Mouse (Mus musculus) G1E-ER4 (cell line): ENCODE data around the gene Shbg. TPM values are rescaled to one million over a fixed set of nuclear protein-coding genes. Genes with fewer than 3 reads are reported as not detected.

Experiments used
- GATA1 ChIP-seq: IDR thresholded peaks from one replicate; pipeline ENCODE4 v1.8.0; 2012; ENCODE audit warnings: low read length, inconsistent platforms
- polyA plus RNA-seq: library from polyadenylated mRNA; stranded (reverse); fragments of >175 nt; gene quantifications from 2 replicates; pipeline ENCODE4 v1.2.3, GENCODE M21; 2012

The Shbg gene
- polyA plus RNA-seq, 1 experiment, result not detected

- TF ChIP-seq GATA1, result peak; percentile 67
Observed at GRCm38 (mm10) chr11:69585718-69586325, 31.9 kb downstream of the Shbg start.

- TF ChIP-seq GATA1, result no peak
Observed at GRCm38 (mm10) chr11:69584937-69585336, 32.8 kb downstream of the Shbg start.

- TF ChIP-seq GATA1, result no peak
Observed at GRCm38 (mm10) chr11:69584008-69584407, 33.7 kb downstream of the Shbg start.

GRCm38 (mm10) chr11:69582230-69582805 lies 35.4 kb downstream of the Shbg start:
- no peak for TF ChIP-seq GATA1

- TF ChIP-seq GATA1, result no peak
Observed at GRCm38 (mm10) chr11:69581814-69582213, 35.9 kb downstream of the Shbg start.

- no peak for TF ChIP-seq GATA1
Observed at GRCm38 (mm10) chr11:69581147-69581688, 36.5 kb downstream of the Shbg start.

GRCm38 (mm10) chr11:69580572-69581146 lies 37.0 kb downstream of the Shbg start:
- TF ChIP-seq GATA1, result no peak

GRCm38 (mm10) chr11:69580091-69580514 lies 37.6 kb downstream of the Shbg start, which contains the start of the genes Wrap53 and Trp53:
TSS of gene Wrap53 (minus strand) at chr11:69580255.
TSS of gene Trp53 (plus strand) at chr11:69580359.
- no peak for TF ChIP-seq GATA1

GRCm38 (mm10) chr11:69579128-69580017 lies 38.3 kb downstream of the Shbg start:
- no peak for TF ChIP-seq GATA1

- no peak for TF ChIP-seq GATA1
Observed at GRCm38 (mm10) chr11:69578301-69578700, 39.4 kb downstream of the Shbg start.

GRCm38 (mm10) chr11:69576307-69576706 lies 41.4 kb downstream of the Shbg start:
- TF ChIP-seq GATA1, result no peak

- no peak for TF ChIP-seq GATA1
Observed at GRCm38 (mm10) chr11:69575220-69575619, 42.5 kb downstream of the Shbg start.

GRCm38 (mm10) chr11:69565131-69565530 lies 52.6 kb downstream of the Shbg start:
- TF ChIP-seq GATA1, result no peak

Other genes with a start within 250 kb of the Shbg start
- 279 and 331 TPM in 2 replicates for gene Chd3, start 248.5 kb downstream of the Shbg start, polyA plus RNA-seq
- gene Naa38, start 222.4 kb downstream of the Shbg start, polyA plus RNA-seq, result 126 and 142 TPM in 2 replicates
- gene Cyb5d1, start 222.3 kb downstream of the Shbg start, polyA plus RNA-seq, result 7.4 and 7.5 TPM in 2 replicates
- 2.3 and 3.6 TPM in 2 replicates for gene Tmem88, start 219.7 kb downstream of the Shbg start, polyA plus RNA-seq
- gene Kdm6b, start 204.2 kb downstream of the Shbg start, polyA plus RNA-seq, result 59.3 and 72.1 TPM in 2 replicates
- gene Dnah2, start 68.8 kb downstream of the Shbg start, polyA plus RNA-seq, result 0.01 and 0.02 TPM in 2 replicates
- gene Efnb3, start 57.7 kb downstream of the Shbg start, polyA plus RNA-seq, result 0.66 and 0.68 TPM in 2 replicates
- 11.0 and 23.0 TPM in 2 replicates for gene Wrap53, start 37.6 kb downstream of the Shbg start, polyA plus RNA-seq
- 209 and 211 TPM in 2 replicates for gene Trp53, start 37.5 kb downstream of the Shbg start, polyA plus RNA-seq
- 69.6 and 87.4 TPM in 2 replicates for gene Atp1b2, start 12.0 kb downstream of the Shbg start, polyA plus RNA-seq
- not detected in 2 replicates for gene Sat2, start 4.1 kb upstream of the Shbg start, polyA plus RNA-seq
- gene Fxr2, start 15.1 kb upstream of the Shbg start, polyA plus RNA-seq, result 76.6 and 104 TPM in 2 replicates
- 0.30 and 0.49 TPM in 2 replicates for gene Sox15, start 37.4 kb upstream of the Shbg start, polyA plus RNA-seq
- 24.4 and 30.0 TPM in 2 replicates for gene Mpdu1, start 44.7 kb upstream of the Shbg start, polyA plus RNA-seq
- 1.1 and 1.2 TPM in 2 replicates for gene Cd68, start 48.2 kb upstream of the Shbg start, polyA plus RNA-seq
- 326 and 403 TPM in 2 replicates for gene Eif4a1, start 54.5 kb upstream of the Shbg start, polyA plus RNA-seq
- 117 and 153 TPM in 2 replicates for gene Senp3, start 64.2 kb upstream of the Shbg start, polyA plus RNA-seq
- gene Tnfsf13, start 67.9 kb upstream of the Shbg start, polyA plus RNA-seq, result not detected in 2 replicates
- not detected in 2 replicates for gene Tnfsf12, start 77.9 kb upstream of the Shbg start, polyA plus RNA-seq
- gene Tnfsfm13, start 78.2 kb upstream of the Shbg start, polyA plus RNA-seq, result not detected in 2 replicates
- 65.1 and 65.3 TPM in 2 replicates for gene Polr2a, start 140.7 kb upstream of the Shbg start, polyA plus RNA-seq
- gene Slc35g3, start 144.1 kb upstream of the Shbg start, polyA plus RNA-seq, result not detected in 2 replicates
- 14.5 and 15.2 TPM in 2 replicates for gene Zbtb4, start 148.0 kb upstream of the Shbg start, polyA plus RNA-seq
- gene Chrnb1, start 178.0 kb upstream of the Shbg start, polyA plus RNA-seq, result 0.03 and 0.11 TPM in 2 replicates
- gene Fgf11, start 184.0 kb upstream of the Shbg start, polyA plus RNA-seq, result 0.39 and 0.53 TPM in 2 replicates
- not detected in 2 replicates for gene Tmem102, start 187.7 kb upstream of the Shbg start, polyA plus RNA-seq
- gene Gm39566, start 197.4 kb upstream of the Shbg start, polyA plus RNA-seq, result not detected in 2 replicates
- not detected in 2 replicates for gene Spem2, start 200.6 kb upstream of the Shbg start, polyA plus RNA-seq
- not detected in 2 replicates for gene Spem1, start 204.3 kb upstream of the Shbg start, polyA plus RNA-seq
- 0.99 and 1.1 TPM in 2 replicates for gene Nlgn2, start 219.9 kb upstream of the Shbg start, polyA plus RNA-seq
- 404 and 460 TPM in 2 replicates for gene Tmem256, start 220.6 kb upstream of the Shbg start, polyA plus RNA-seq
- 43.0 and 56.9 TPM in 2 replicates for gene Plscr3, start 228.5 kb upstream of the Shbg start, polyA plus RNA-seq
- 0.09 and 0.91 TPM in 2 replicates for gene Tnk1, start 240.8 kb upstream of the Shbg start, polyA plus RNA-seq